Mouse (Mus musculus) bone marrow, adult 2 months (tissue): ENCODE results near the gene Limk2.

Source experiments
- CTCF ChIP-seq: fragments of 200-500 bp; IDR thresholded peaks from 2 replicates; pipeline ENCODE4 v1.5.1; 2011; ENCODE audit warnings: low read length, control low read depth; ENCODE audit not compliant: control insufficient read depth, insufficient read depth
- POLR2A ChIP-seq: fragments of 200-500 bp; IDR thresholded peaks from 2 replicates; pipeline ENCODE4 v1.6.1; 2011; ENCODE audit warnings: low read depth, mild to moderate bottlenecking, control low read depth, low read length, borderline replicate concordance; ENCODE audit not compliant: control insufficient read depth

- TF ChIP-seq POLR2A = no peak
- TF ChIP-seq CTCF = no peak
These were observed 42.7 kb upstream of the Limk2 start for GRCm38 (mm10) chr11:3451701-3452163.
